Mouse (Mus musculus): Measurements from ENCODE around the gene Tmem203. TPM values are rescaled to one million over a fixed set of nuclear protein-coding genes. Genes with fewer than 3 reads are reported as not detected.

Tmem203 gene
- 7.3 and 8.5 TPM in 2 replicates for polyA plus RNA-seq (2012)

GRCm38 (mm10) chr2:25255284-25255779 is at the start of gene Tmem203:
Gene Tmem203 (plus strand): TSS chr2:25255439.

GRCm38 (mm10) chr2:25211121-25211670 is 44.0 kb upstream of the Tmem203 start, which contains the start of gene Nelfb:
Gene Nelfb (minus strand): TSS chr2:25211489.

GRCm38 (mm10) chr2:25214444-25214843 is 40.8 kb upstream of the Tmem203 start, which contains the start of gene Stpg3:
Gene Stpg3 (minus strand): TSS chr2:25214637.

GRCm38 (mm10) chr2:25218445-25218844 is 36.8 kb upstream of the Tmem203 start, which contains the start of gene Fam166a:
Gene Fam166a (plus strand): TSS chr2:25218745.

GRCm38 (mm10) chr2:25224492-25224765 is 30.8 kb upstream of the Tmem203 start, which contains the start of gene Tubb4b:
Gene Tubb4b (minus strand): TSS chr2:25224702.

GRCm38 (mm10) chr2:25234050-25234449 is 21.2 kb upstream of the Tmem203 start, which contains the start of gene Slc34a3:
Gene Slc34a3 (minus strand): TSS chr2:25234364.

GRCm38 (mm10) chr2:25236614-25237013 is 18.6 kb upstream of the Tmem203 start, which contains the start of gene Rnf224:
Gene Rnf224 (minus strand): TSS chr2:25236787.

GRCm38 (mm10) chr2:25242101-25242506 is 13.1 kb upstream of the Tmem203 start, which contains the start of the genes Rnf208 and Cysrt1:
Gene Rnf208 (plus strand): TSS chr2:25242255.
Gene Cysrt1 (minus strand): TSS chr2:25242452.

GRCm38 (mm10) chr2:25246183-25247072 is 8.8 kb upstream of the Tmem203 start, which contains the start of gene AL732309.1:
Gene AL732309.1 (minus strand): TSS chr2:25246863.

GRCm38 (mm10) chr2:25262291-25262767 is 7.1 kb downstream of the Tmem203 start, which contains the start of gene Tprn:
Gene Tprn (plus strand): TSS chr2:25262618.

GRCm38 (mm10) chr2:25271827-25272511 is 16.7 kb downstream of the Tmem203 start, which contains the start of the genes Ssna1 and Anapc2:
Gene Ssna1 (minus strand): TSS chr2:25272438.
Gene Anapc2 (plus strand): TSS chr2:25272478.

GRCm38 (mm10) chr2:25287927-25288649 is 32.8 kb downstream of the Tmem203 start, which contains the start of gene Tmem210:
Gene Tmem210 (plus strand): TSS chr2:25288145.

GRCm38 (mm10) chr2:25289651-25290050 is 34.4 kb downstream of the Tmem203 start, which contains the start of gene Lrrc26:
Gene Lrrc26 (plus strand): TSS chr2:25289915.

Other genes starting within 250 kb of the Tmem203 start
- gene Nsmf, start 201.1 kb upstream of the Tmem203 start, polyA plus RNA-seq (2012) = 19.1 and 31.9 TPM in 2 replicates
- gene Entpd8, start 175.1 kb upstream of the Tmem203 start, polyA plus RNA-seq (2012) = not detected in 2 replicates
- 0.03 and 0.15 TPM in 2 replicates for gene Noxa1, start 160.3 kb upstream of the Tmem203 start, polyA plus RNA-seq (2012)
- 4.1 and 6.7 TPM in 2 replicates for gene Nrarp, start 74.7 kb upstream of the Tmem203 start, polyA plus RNA-seq (2012)
- gene Tor4a, start 58.6 kb upstream of the Tmem203 start, polyA plus RNA-seq (2012) = 8.8 and 14.5 TPM in 2 replicates
- gene Nelfb, start 44.0 kb upstream of the Tmem203 start, polyA plus RNA-seq (2012) = 26.8 and 30.3 TPM in 2 replicates
- gene Stpg3, start 40.8 kb upstream of the Tmem203 start, polyA plus RNA-seq (2012) = 0.09 and 0.26 TPM in 2 replicates
- 0.07 and 0.15 TPM in 2 replicates for gene Fam166a, start 36.7 kb upstream of the Tmem203 start, polyA plus RNA-seq (2012)
- gene Tubb4b, start 30.7 kb upstream of the Tmem203 start, polyA plus RNA-seq (2012) = 382 and 509 TPM in 2 replicates
- not detected in 2 replicates for gene Slc34a3, start 21.1 kb upstream of the Tmem203 start, polyA plus RNA-seq (2012)
- gene Rnf224, start 18.7 kb upstream of the Tmem203 start, polyA plus RNA-seq (2012) = 0.12 and 0.18 TPM in 2 replicates
- gene Rnf208, start 13.2 kb upstream of the Tmem203 start, polyA plus RNA-seq (2012) = 8.5 and 13.7 TPM in 2 replicates
- 0.22 TPM in 1 of 2 replicates, not detected in the other for gene Cysrt1, start 13.0 kb upstream of the Tmem203 start, polyA plus RNA-seq (2012)
- gene AL732309.1, start 8.6 kb upstream of the Tmem203 start, polyA plus RNA-seq (2012) = 2.8 TPM in 1 of 2 replicates, not detected in the other
- gene Tprn, start 7.2 kb downstream of the Tmem203 start, polyA plus RNA-seq (2012) = 58.1 and 64.5 TPM in 2 replicates
- 223 and 227 TPM in 2 replicates for gene Ssna1, start 17.0 kb downstream of the Tmem203 start, polyA plus RNA-seq (2012)
- gene Anapc2, start 17.0 kb downstream of the Tmem203 start, polyA plus RNA-seq (2012) = 23.1 and 24.8 TPM in 2 replicates
- gene Tmem210, start 32.7 kb downstream of the Tmem203 start, polyA plus RNA-seq (2012) = not detected in 2 replicates
- not detected in 2 replicates for gene Lrrc26, start 34.5 kb downstream of the Tmem203 start, polyA plus RNA-seq (2012)
- gene Grin1, start 63.7 kb downstream of the Tmem203 start, polyA plus RNA-seq (2012) = 0.01 and 0.02 TPM in 2 replicates
- gene Man1b1, start 76.9 kb downstream of the Tmem203 start, polyA plus RNA-seq (2012) = 27.2 and 28.1 TPM in 2 replicates
- 6.3 and 7.2 TPM in 2 replicates for gene Dpp7, start 100.9 kb downstream of the Tmem203 start, polyA plus RNA-seq (2012)
- 16.7 and 24.2 TPM in 2 replicates for gene Uap1l1, start 110.2 kb downstream of the Tmem203 start, polyA plus RNA-seq (2012)
- 35.8 and 46.8 TPM in 2 replicates for gene Sapcd2, start 116.9 kb downstream of the Tmem203 start, polyA plus RNA-seq (2012)
- gene Entpd2, start 140.4 kb downstream of the Tmem203 start, polyA plus RNA-seq (2012) = 0.09 and 0.39 TPM in 2 replicates
- 2.3 and 6.0 TPM in 2 replicates for gene Npdc1, start 143.9 kb downstream of the Tmem203 start, polyA plus RNA-seq (2012)
- 19.2 and 28.1 TPM in 2 replicates for gene Fut7, start 167.8 kb downstream of the Tmem203 start, polyA plus RNA-seq (2012)
- gene Abca2, start 173.3 kb downstream of the Tmem203 start, polyA plus RNA-seq (2012) = 58.0 and 85.3 TPM in 2 replicates
- gene Clic3, start 201.4 kb downstream of the Tmem203 start, polyA plus RNA-seq (2012) = 0.61 TPM in 1 of 2 replicates, not detected in the other
- 81.2 and 90.9 TPM in 2 replicates for gene Paxx, start 205.7 kb downstream of the Tmem203 start, polyA plus RNA-seq (2012)
- 0.83 and 1.2 TPM in 2 replicates for gene Ptgds, start 214.6 kb downstream of the Tmem203 start, polyA plus RNA-seq (2012)
- not detected in 2 replicates for gene Lcn12, start 238.5 kb downstream of the Tmem203 start, polyA plus RNA-seq (2012)
- gene Fbxw5, start 245.3 kb downstream of the Tmem203 start, polyA plus RNA-seq (2012) = 39.7 and 48.0 TPM in 2 replicates
- gene C8g, start 246.3 kb downstream of the Tmem203 start, polyA plus RNA-seq (2012) = 0.13 and 0.45 TPM in 2 replicates

Data from megakaryocyte-erythroid progenitor cell, adult 5 weeks (primary cell).